Mouse (Mus musculus): Measurements from ENCODE around the gene Rpl23.

Rpl23 gene

DNA sequence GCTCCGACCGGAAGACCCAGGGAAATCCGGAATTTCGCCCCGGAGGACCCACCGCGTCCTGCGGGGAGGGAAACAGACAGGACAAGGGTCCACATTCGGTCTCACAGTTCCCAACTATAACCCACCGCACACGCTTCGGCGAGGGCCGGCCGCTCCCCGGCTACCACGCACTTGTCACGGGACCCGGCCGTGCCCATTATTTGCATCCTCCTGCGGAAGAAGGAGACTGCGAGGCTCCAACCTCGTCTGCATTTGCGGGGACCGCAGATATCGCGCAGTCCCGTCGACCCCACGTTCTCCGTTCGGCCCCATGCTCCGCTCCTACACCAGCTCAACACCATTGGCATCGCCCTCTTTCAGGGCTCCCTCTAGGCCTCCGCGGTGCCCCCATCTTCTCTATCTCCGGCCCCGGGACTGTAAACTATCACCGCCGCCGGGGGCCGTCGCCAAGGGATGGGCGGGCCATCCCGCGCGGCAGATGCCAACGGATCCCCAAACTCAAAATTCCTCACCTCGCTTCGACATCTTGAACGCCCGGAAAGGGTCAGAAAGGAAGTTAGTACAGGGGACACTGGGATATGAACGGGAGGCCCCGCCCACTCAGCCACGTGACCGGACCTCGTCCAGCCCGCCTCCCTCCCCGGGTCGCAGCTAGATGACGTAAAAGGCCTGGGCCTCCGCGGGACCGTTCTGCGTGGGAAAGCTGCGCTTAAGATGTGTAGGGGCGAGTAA, at the start of gene Rpl23:
Gene Rpl23 (minus strand): TSS at position 606 of the 732 bp plus-strand sequence.
- Histone ChIP-seq H3K27me3 (ENCODE audit: control insufficient read depth, insufficient read depth, low read length, poor library complexity, severe bottlenecking) (no peaks in the 10 kb centered on the region), H3K36me3 (ENCODE audit: control insufficient read depth, insufficient read depth, low read length, poor library complexity, severe bottlenecking) (peaks cover 11% of the 10 kb centered on the region)
- peak; percentile 98 for DNase-seq (ENCODE audit: low read depth, low spot score)

DNA sequence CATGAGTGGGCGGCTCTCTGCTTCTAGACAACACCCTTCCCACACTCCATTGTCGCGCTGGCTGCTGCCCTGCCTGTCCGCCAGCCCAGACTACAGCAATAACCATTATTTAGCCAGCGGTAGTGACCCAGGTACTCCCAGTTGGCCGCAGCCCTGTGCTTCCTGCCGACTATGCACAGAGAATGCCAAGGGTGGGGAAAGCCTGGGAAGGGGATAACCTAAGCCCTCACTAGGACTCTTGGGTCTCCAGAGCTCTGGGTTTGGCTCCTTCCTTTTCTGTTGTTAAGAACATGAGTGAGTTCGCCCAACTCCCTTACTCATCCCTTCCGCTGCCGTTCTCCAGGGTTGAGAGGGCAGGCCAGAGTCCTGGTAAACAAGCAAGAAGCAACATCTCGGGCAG, 49.8 kb upstream of the Rpl23 start:
- Histone ChIP-seq H3K36me3 (ENCODE audit: control insufficient read depth, insufficient read depth, low read length, poor library complexity, severe bottlenecking) (peaks cover 9% of the 10 kb centered on the region), H3K27me3 (ENCODE audit: control insufficient read depth, insufficient read depth, low read length, poor library complexity, severe bottlenecking) (no peaks in the 10 kb centered on the region)

DNA sequence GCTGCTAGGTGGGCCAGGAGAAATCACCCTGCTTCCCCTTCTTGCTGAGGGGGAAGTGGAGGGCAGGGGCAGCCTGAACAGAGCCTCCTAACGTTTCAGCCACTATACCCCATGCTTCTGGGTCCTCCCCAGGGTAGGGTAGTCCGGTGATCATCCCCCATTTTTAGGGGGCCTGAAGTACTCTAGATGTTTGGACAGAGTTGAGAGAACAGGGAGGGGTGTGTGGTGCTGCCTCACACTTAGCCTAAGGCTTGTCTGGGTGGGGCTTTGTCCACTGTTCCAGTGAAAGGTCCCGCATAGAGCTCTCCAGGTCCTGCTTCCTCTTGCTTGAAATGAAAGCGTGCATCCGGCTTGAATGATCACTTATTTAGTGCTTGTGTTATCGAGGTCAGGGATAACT, 48.3 kb upstream of the Rpl23 start:
- DNase-seq (ENCODE audit: low read depth, low spot score) = peak; percentile 42
- Histone ChIP-seq H3K36me3 (ENCODE audit: control insufficient read depth, insufficient read depth, low read length, poor library complexity, severe bottlenecking) (peaks cover 6% of the 10 kb centered on the region), H3K27me3 (ENCODE audit: control insufficient read depth, insufficient read depth, low read length, poor library complexity, severe bottlenecking) (no peaks in the 10 kb centered on the region)

More for the DNA sequence above, 49.8 kb upstream of the Rpl23 start:
- no peak for DNase-seq (ENCODE audit: low read depth, low spot score)

DNA sequence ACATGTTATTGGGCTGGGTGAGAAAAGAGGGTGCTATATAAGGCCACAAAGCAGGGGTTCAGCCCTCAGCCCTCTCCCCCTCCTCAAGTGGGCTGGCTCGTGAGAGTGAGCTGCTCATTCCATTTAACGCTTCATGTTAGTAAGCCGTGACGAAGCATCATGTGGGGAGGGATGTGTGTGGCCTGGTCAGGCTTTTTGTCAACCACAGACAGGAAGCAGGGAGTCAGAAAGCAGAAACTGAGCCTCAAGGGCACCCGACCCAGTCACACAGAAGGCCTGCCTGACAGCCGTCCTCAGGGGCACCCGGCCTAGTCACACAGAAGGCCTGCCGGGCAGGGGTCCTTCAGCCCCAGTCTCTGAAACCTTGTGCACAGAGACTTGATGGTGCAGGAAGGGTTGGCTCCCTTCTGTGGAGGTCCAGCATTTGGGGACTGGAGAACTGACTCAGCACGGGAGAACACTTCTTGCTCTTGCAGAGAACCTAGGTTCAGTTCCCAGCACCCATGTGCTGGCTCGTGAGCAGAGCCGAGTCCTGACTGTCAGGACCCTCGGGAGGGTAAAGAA, 47.8 kb upstream of the Rpl23 start:
- peak; percentile 88 for DNase-seq (ENCODE audit: low read depth, low spot score)
- Histone ChIP-seq H3K36me3 (ENCODE audit: control insufficient read depth, insufficient read depth, low read length, poor library complexity, severe bottlenecking) (peaks cover 6% of the 10 kb centered on the region), H3K27me3 (ENCODE audit: control insufficient read depth, insufficient read depth, low read length, poor library complexity, severe bottlenecking) (no peaks in the 10 kb centered on the region)

DNA sequence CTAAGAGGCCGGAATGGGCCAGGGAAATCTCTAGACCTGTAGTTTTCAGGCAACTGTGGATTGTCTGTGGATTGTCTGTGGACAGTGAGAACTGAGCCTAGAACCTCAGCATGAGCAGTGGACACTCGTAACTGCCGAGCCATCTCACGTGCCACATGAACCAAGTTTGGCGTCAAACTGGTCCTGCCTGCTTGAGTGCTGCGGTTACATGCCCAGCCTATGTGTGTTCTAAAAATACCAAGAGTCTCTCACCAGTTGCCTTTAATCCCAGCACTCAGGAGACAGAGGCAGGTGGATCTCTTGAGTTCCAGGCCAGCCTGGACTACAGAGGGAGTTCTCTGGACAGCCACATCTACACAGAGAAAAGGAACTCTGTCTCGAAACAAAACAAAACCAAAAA, 47.1 kb upstream of the Rpl23 start:
- H3K36me3 ChIP-seq (ENCODE audit: control insufficient read depth, insufficient read depth, low read length, poor library complexity, severe bottlenecking) = peaks cover 3% of the 10 kb centered on the region
- peak; percentile 52 for DNase-seq (ENCODE audit: low read depth, low spot score)
- no peaks in the 10 kb centered on the region for H3K27me3 ChIP-seq (ENCODE audit: control insufficient read depth, insufficient read depth, low read length, poor library complexity, severe bottlenecking)

DNA sequence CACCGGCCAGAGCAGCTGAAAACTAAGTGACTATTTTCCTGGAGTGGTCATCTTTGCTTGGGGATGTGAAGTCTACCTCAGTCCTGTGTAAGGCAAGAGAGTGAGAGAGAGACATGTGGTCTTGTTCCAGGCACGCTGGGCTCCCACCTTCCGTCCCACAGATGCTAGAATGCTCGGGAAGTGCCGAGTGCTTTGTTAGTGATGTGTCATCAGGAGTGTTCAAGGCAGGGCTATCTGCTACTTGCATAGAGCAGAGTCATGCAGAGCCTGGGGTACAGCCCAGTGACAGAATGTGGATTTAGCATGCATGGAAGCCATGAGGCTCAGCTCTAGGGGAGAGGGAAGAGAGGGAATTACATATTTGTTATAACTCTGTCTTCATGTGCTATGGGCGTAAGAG, 45.4 kb upstream of the Rpl23 start:
- Histone ChIP-seq H3K36me3 (ENCODE audit: control insufficient read depth, insufficient read depth, low read length, poor library complexity, severe bottlenecking) (no peaks in the 10 kb centered on the region; the same call in 1 of the 2 replicates), H3K27me3 (ENCODE audit: control insufficient read depth, insufficient read depth, low read length, poor library complexity, severe bottlenecking) (no peaks in the 10 kb centered on the region)
- no peak for DNase-seq (ENCODE audit: low read depth, low spot score)

DNA sequence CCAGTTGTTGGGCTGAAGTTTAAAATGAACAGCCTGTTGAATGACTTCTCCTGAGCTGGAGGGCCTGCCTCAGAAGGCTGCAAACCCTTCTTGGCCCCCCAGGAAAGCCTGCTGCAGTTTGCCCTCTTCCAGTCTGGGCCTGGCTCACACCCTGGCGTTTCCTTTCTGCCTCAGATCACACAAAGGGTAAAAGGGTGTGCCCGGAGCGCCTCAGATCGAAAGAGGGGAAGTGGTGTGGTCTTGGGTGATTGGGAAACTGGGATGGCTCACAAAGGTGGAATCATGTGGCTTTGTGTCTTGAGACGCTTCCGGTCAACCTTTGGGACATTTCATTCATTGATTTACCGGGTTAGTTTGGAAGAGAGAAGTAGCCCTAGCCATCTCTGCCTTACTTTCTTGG, 44.2 kb upstream of the Rpl23 start:
- DNase-seq (ENCODE audit: low read depth, low spot score) = no peak
- Histone ChIP-seq H3K36me3 (ENCODE audit: control insufficient read depth, insufficient read depth, low read length, poor library complexity, severe bottlenecking) (no peaks in the 10 kb centered on the region; the same call in 1 of the 2 replicates), H3K27me3 (ENCODE audit: control insufficient read depth, insufficient read depth, low read length, poor library complexity, severe bottlenecking) (no peaks in the 10 kb centered on the region)

DNA sequence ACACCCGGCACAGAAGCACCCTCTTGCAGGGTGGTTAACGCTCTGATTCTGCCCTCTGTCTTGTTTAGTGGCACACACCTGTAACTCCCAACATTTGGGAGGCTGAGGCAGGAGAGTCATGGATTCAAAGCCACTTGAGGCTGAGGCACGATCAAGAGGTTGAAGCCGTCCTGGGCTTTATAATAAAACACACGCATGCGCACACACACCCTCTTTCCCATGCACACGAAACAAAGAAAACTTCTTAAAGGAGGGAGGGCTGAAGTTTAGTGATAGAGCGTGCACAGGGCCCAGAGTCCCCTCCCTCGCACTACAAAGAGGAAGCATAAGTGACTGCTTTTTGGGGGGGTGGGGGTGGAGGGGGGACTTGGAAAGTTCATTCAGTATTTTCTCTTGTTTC, 43.7 kb upstream of the Rpl23 start:
- no peaks in the 10 kb centered on the region for H3K27me3 ChIP-seq (ENCODE audit: control insufficient read depth, insufficient read depth, low read length, poor library complexity, severe bottlenecking)
- DNase-seq (ENCODE audit: low read depth, low spot score) = peak; percentile 67
- H3K36me3 ChIP-seq (ENCODE audit: control insufficient read depth, insufficient read depth, low read length, poor library complexity, severe bottlenecking) = no peaks in the 10 kb centered on the region; the same call in 1 of the 2 replicates

DNA sequence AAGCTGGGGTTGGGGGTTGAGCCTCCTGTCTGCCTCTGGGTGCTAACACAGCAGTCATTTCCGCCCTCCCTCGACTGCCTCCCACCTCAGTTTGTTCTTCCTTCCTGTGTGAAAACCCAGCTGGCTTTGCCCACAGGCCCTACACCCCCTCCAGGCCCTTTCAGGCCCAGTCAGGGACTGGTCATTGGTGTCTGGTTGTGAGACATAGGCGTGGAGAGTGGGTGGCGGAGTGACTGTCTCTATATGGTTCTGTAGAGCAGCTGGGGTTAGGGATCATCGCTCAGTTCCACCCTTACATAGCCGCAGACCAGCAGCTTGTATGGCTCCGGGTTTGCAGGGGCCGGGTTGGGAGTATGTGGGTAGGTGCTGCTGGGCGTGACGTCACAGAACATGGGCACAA, 43.1 kb upstream of the Rpl23 start:
- DNase-seq (ENCODE audit: low read depth, low spot score) = peak; percentile 65
- Histone ChIP-seq H3K27me3 (ENCODE audit: control insufficient read depth, insufficient read depth, low read length, poor library complexity, severe bottlenecking) (no peaks in the 10 kb centered on the region), H3K36me3 (ENCODE audit: control insufficient read depth, insufficient read depth, low read length, poor library complexity, severe bottlenecking) (no peaks in the 10 kb centered on the region; the same call in 1 of the 2 replicates)

DNA sequence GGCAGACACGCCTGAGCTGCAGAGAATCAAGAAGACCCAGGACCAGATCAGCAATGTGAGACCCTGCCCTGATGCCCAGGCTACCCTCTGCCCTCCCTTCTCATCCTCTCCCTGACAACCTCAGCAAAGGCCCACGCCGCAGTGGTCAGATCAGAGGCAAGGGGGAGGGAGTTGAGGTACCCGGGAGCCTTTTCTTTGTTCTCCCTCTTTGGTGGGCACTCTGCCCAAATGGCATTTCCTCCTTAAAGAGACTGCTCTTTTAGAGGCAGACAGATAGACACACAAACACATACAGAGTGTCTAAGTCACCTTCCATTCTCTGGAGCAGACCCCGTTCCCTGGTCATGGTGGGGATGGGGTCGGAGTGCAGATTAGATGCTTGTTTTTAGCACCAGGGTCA, 42.7 kb upstream of the Rpl23 start:
- Histone ChIP-seq H3K36me3 (ENCODE audit: control insufficient read depth, insufficient read depth, low read length, poor library complexity, severe bottlenecking) (no peaks in the 10 kb centered on the region; the same call in 1 of the 2 replicates), H3K27me3 (ENCODE audit: control insufficient read depth, insufficient read depth, low read length, poor library complexity, severe bottlenecking) (no peaks in the 10 kb centered on the region)
- no peak for DNase-seq (ENCODE audit: low read depth, low spot score)

DNA sequence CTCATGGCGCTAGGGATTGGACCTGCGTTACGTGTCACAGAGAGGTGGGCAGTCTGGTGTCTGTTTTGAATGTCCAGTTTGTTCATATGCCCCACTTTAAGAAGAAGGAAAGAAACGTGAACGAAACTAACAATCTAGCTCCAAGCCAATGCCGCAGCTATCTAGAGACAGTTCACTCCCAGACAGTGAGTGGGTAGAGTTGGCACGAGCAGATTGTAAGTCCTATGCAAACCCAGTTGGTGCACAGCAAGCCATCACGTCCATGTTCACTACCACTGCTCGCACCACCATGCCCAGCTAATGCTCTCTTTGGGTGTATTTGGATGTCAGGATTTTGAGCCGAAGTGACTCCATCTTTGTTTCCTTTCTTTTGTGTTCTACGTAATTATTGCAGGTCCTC, 41.9 kb upstream of the Rpl23 start:
- no peak for DNase-seq (ENCODE audit: low read depth, low spot score)
- H3K36me3 ChIP-seq (ENCODE audit: control insufficient read depth, insufficient read depth, low read length, poor library complexity, severe bottlenecking) = no peaks in the 10 kb centered on the region; the same call in 1 of the 2 replicates
- no peaks in the 10 kb centered on the region for H3K27me3 ChIP-seq (ENCODE audit: control insufficient read depth, insufficient read depth, low read length, poor library complexity, severe bottlenecking)

DNA sequence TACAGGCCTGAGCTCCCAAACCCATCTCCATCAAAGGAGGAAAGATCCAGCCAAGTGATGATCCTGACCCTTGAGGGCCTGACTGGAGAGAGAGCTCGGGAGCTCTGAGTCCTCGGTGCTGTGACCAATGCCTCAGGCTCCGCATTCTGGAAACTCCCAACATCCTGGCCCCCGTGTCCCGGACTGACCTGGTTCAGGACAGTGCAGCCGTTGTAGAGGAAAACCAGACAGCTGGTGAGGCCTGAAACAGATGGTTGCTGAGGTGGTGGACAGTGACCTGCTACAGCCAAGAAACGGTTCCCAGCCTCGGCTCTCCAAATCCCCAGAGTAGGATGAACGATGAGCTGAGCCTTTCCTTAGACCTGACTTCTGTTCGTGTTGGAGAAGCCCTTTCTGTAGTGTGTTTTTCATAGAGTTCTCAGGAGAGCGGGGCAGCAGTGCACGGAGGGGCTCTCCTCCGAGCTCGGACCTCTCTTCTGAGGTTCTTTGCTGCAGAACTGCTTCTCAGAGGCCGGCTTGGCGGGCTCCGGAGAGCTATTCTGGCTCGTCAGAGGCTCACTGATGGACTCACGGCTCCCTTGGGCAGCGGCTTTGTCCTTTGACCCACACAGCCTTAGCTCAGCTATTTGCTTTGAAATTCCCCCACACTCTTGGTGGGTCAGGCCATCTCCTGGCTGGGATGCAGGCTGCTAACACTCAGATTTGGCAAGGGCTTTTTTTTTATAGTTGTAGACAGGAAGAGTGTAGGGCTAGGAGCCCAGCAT, 40.8 kb upstream of the Rpl23 start:
- Histone ChIP-seq H3K36me3 (ENCODE audit: control insufficient read depth, insufficient read depth, low read length, poor library complexity, severe bottlenecking) (peaks cover 1% of the 10 kb centered on the region), H3K27me3 (ENCODE audit: control insufficient read depth, insufficient read depth, low read length, poor library complexity, severe bottlenecking) (no peaks in the 10 kb centered on the region)
- DNase-seq (ENCODE audit: low read depth, low spot score) = no peak

DNA sequence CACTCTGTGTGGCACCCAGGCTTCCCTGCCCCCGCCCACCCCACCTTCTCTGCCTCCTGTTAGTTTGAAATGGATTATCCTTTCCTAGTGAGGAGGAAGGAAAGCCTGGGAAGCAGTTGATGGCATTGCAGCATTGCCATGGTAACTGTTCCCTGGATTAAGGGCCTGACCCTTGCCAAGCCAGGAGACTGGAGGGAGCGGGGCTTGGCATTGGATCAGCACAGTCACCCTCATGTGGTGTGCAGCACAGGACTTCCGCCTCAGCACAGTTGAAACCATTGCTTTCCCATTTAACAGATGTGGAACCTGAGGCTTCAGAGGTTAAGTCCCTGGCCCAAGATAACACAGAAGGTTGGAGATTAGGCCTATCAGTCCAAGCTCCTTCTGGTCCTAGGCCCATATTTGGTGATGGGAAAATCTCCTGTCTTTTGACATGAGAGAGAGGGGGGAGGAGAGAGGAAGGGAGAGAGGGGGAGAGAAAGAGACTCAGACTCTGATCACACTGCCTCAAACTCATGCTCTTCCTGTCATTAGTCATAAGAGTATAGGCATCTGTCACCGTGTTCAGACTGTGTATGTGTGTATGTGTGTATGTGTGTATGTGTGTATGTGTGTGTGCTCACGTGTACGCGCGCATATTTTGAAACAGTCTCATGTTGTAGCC, 39.3 kb upstream of the Rpl23 start:
- no peaks in the 10 kb centered on the region for H3K27me3 ChIP-seq (ENCODE audit: control insufficient read depth, insufficient read depth, low read length, poor library complexity, severe bottlenecking)
- no peak for DNase-seq (ENCODE audit: low read depth, low spot score)
- peaks cover 6% of the 10 kb centered on the region for H3K36me3 ChIP-seq (ENCODE audit: control insufficient read depth, insufficient read depth, low read length, poor library complexity, severe bottlenecking)

DNA sequence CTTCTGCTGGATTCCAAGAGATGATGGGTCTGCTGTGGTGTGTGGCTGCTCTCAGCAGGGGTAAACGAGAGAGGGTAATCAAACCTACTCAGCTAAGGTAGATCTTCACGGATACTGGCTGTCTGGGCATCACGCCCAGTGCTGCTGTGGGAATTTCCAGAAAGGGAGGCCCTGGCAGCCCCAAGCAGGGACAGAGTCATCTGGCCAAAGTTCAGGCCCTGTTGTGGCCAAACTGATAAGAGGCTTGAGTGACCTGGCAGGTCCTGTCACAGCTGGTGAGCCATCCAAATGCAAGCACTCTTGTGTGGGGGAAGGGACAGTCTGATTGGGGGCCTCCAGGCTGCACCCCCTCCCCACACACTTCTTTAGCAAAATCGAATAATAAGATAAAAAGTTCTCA, 38.6 kb upstream of the Rpl23 start:
- Histone ChIP-seq H3K27me3 (ENCODE audit: control insufficient read depth, insufficient read depth, low read length, poor library complexity, severe bottlenecking) (no peaks in the 10 kb centered on the region), H3K36me3 (ENCODE audit: control insufficient read depth, insufficient read depth, low read length, poor library complexity, severe bottlenecking) (peaks cover 9% of the 10 kb centered on the region)
- DNase-seq (ENCODE audit: low read depth, low spot score) = no peak

DNA sequence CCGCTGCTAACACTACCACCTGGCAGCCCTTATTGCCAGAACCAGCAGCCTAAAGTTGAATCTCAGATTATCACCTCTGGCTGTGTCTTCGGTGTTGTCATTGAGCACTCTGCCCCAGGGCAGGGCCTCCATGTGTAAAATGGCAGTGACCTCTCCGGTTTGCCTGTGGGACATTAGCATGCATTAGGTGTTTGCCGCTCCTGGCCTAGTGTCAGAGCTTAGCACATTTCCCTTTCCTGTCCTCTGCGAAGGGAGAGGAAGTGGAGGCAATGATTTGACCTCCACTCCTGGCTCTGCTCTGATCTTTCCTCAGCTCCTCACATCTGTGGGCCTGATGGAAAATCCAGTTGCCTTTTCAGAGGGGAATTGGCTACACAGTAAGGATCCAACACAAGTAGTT, 37.7 kb upstream of the Rpl23 start:
- DNase-seq (ENCODE audit: low read depth, low spot score) = no peak
- Histone ChIP-seq H3K36me3 (ENCODE audit: control insufficient read depth, insufficient read depth, low read length, poor library complexity, severe bottlenecking) (peaks cover 15% of the 10 kb centered on the region), H3K27me3 (ENCODE audit: control insufficient read depth, insufficient read depth, low read length, poor library complexity, severe bottlenecking) (no peaks in the 10 kb centered on the region)

Measured in splenic B cell, adult 2 months (primary cell).